Mouse (Mus musculus) brain, embryonic 14.5 days (tissue): Measurements from ENCODE around the gene Dixdc1.

ENCODE experiments used
- CTCF ChIP-seq: fragments of 200-500 bp; IDR thresholded peaks from 2 replicates; pipeline ENCODE4 v1.5.1; 2012; ENCODE audit warnings: inconsistent platforms, mild to moderate bottlenecking, moderate library complexity, borderline replicate concordance; ENCODE audit not compliant: insufficient read depth, insufficient read length; ENCODE audit errors: extremely low read depth
- POLR2A ChIP-seq: fragments of 200-500 bp; IDR thresholded peaks from 2 replicates; pipeline ENCODE4 v1.6.1; 2012; ENCODE audit warnings: mild to moderate bottlenecking, inconsistent platforms, borderline replicate concordance; ENCODE audit not compliant: poor library complexity, insufficient read depth, insufficient read length, severe bottlenecking; ENCODE audit errors: extremely low read depth

- TF ChIP-seq CTCF (no peak), POLR2A (no peak)
Observed at GRCm38 (mm10) chr9:50711337-50711736, 28.0 kb downstream of the Dixdc1 start.
